Mouse (Mus musculus): ENCODE results near the gene Hist1h4k. TPM values are rescaled to one million over a fixed set of nuclear protein-coding genes. Genes with fewer than 3 reads are reported as not detected.

Gene Hist1h4k
- 29.0 and 72.0 TPM in 2 replicates for polyA plus RNA-seq (2012; rRNA removed)

DNA sequence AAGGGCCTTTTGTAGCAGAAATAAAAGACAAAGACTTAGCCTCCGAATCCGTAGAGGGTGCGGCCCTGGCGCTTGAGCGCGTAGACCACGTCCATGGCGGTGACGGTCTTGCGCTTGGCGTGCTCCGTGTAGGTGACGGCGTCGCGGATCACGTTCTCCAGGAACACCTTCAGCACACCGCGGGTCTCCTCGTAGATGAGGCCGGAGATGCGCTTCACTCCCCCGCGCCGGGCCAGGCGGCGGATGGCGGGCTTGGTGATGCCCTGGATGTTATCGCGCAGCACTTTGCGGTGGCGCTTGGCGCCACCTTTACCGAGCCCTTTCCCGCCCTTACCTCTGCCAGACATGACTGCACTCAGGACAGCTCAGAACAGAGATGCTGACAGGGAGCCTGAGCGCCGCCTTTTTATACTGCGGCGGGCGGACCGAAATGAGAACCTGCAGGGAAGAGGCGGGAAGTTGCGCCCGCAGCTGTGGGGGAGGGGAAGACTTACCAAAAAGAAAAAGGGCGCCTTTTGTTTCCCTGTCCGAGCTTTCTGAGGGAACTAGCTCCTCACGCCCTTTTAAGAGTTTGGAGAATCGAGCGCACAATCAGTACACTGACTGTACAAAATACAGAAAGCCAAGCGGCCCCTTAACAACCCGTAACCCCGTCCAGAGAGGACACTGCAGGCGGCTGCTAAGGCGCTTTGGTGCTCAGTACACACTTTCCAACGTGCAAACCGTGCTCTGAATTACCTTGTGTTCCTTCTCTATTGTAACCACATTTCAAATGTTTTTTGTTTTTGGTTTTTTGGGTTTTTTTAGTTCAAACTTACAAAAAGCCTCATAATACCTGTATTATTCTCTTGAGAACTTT lies at the start of gene Hist1h4k:
Gene Hist1h4k (minus strand): TSS at position 347 of the 859 bp plus-strand sequence.

DNA sequence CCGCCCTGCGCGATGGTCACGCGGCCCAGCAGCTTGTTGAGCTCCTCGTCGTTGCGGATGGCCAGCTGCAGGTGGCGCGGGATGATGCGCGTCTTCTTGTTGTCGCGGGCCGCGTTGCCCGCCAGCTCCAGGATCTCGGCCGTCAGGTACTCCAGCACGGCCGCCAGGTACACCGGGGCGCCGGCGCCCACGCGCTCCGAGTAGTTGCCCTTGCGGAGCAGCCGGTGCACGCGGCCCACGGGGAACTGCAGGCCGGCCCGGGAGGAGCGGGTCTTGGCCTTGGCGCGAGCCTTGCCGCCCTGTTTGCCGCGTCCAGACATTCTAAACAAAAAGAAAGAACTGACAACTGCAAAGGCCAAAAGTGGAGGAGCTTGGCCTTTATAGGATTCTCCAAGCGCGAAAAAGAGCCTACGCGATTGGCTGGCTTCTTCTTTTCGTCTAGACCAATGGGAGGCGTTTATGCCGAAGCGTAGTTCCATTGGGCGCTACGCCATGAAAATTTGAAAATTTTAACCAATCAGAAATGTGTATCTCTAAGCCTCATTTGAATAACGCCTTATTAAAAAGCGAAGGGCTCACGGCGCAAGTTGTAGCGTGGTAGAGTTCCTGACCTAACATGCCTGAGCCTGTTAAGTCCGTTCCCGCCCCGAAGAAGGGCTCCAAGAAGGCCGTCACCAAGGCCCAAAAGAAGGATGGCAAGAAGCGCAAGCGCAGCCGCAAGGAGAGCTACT lies 36.8 kb upstream of the Hist1h4k start, which contains the start of the genes Hist1h2an and Hist1h2bp:
Gene Hist1h2an (minus strand): TSS at position 320 of the 731 bp plus-strand sequence.
Gene Hist1h2bp (plus strand): TSS at position 563 of the 731 bp plus-strand sequence.

GRCm38 (mm10) chr13:21783255-21783617 lies 32.9 kb upstream of the Hist1h4k start, which contains the start of gene Hist1h3i:
Gene Hist1h3i (minus strand): TSS chr13:21783370.

GRCm38 (mm10) chr13:21779767-21780731 lies 29.7 kb upstream of the Hist1h4k start, which contains the start of gene Hist1h1b:
Gene Hist1h1b (minus strand): TSS chr13:21780625.

GRCm38 (mm10) chr13:21753524-21754285 lies 3.4 kb upstream of the Hist1h4k start, which contains the start of the genes Hist1h2ak and Hist1h2bn:
Gene Hist1h2ak (minus strand): TSS chr13:21753827.
Gene Hist1h2bn (plus strand): TSS chr13:21754123.

DNA sequence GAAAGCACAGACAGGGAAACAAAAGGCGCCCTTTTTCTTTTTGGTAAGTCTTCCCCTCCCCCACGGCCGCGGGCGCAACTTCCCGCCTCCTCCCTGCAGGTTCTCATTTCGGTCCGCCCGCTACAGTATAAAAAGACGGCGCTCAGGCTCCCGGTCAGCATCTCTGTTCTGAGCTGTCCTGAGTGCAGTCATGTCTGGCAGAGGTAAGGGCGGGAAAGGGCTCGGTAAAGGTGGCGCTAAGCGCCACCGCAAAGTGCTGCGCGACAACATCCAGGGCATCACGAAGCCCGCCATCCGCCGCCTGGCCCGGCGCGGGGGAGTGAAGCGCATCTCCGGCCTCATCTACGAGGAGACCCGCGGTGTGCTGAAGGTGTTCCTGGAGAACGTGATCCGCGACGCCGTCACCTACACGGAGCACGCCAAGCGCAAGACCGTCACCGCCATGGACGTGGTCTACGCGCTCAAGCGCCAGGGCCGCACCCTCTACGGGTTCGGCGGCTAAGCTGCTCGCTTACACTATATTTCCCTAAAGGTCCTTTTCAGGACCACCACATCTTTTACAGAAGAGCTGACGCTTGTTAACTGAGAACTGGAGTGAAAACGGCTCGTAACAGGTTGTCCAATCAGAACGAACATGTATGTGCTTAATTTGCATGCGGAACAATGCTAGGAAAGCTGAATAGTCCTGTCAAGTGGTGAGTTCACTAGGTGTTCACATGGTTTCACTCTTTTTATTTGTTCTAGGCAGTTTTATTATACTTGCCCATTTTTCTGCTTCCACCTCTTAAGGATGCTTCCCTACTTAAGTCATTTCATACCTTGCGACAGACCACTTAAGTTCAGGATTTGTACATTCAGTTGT lies 15.2 kb downstream of the Hist1h4k start, which contains the start of gene Hist1h4j:
Gene Hist1h4j (plus strand): TSS at position 159 of the 862 bp plus-strand sequence.

GRCm38 (mm10) chr13:21721757-21722372 lies 28.4 kb downstream of the Hist1h4k start, which contains the start of gene Hist1h2bm:
Gene Hist1h2bm (plus strand): TSS chr13:21722044.

GRCm38 (mm10) chr13:21717397-21718357 lies 32.6 kb downstream of the Hist1h4k start, which contains the start of gene Hist1h3h:
Gene Hist1h3h (plus strand): TSS chr13:21717659.

GRCm38 (mm10) chr13:21715864-21716539 lies 34.3 kb downstream of the Hist1h4k start, which contains the start of the genes Hist1h2bl and Hist1h2ai:
Gene Hist1h2bl (minus strand): TSS chr13:21716143.
Gene Hist1h2ai (plus strand): TSS chr13:21716422.

Other genes starting within 250 kb of the Hist1h4k start
- gene Gm11273, start 249.1 kb downstream of the Hist1h4k start, polyA plus RNA-seq (2012; rRNA removed) = 2.2 and 4.0 TPM in 2 replicates
- gene Zkscan8, start 219.4 kb downstream of the Hist1h4k start, polyA plus RNA-seq (2012; rRNA removed) = 6.1 and 13.8 TPM in 2 replicates
- not detected in 2 replicates for gene Olfr1366, start 207.7 kb downstream of the Hist1h4k start, polyA plus RNA-seq (2012; rRNA removed)
- gene Olfr1535, start 190.6 kb downstream of the Hist1h4k start, polyA plus RNA-seq (2012; rRNA removed) = not detected in 2 replicates
- gene Olfr1364, start 168.7 kb downstream of the Hist1h4k start, polyA plus RNA-seq (2012; rRNA removed) = not detected in 2 replicates
- not detected in 2 replicates for gene Olfr1362, start 136.5 kb downstream of the Hist1h4k start, polyA plus RNA-seq (2012; rRNA removed)
- gene Olfr11, start 108.0 kb downstream of the Hist1h4k start, polyA plus RNA-seq (2012; rRNA removed) = 0.01 TPM in 1 of 2 replicates, not detected in the other
- not detected in 2 replicates for gene Olfr1361, start 87.1 kb downstream of the Hist1h4k start, polyA plus RNA-seq (2012; rRNA removed)
- gene Olfr1360, start 73.1 kb downstream of the Hist1h4k start, polyA plus RNA-seq (2012; rRNA removed) = not detected in 2 replicates
- not detected in 2 replicates for gene Olfr1359, start 52.4 kb downstream of the Hist1h4k start, polyA plus RNA-seq (2012; rRNA removed)
- gene Hist1h2bl, start 34.4 kb downstream of the Hist1h4k start, polyA plus RNA-seq (2012; rRNA removed) = 18.0 and 18.2 TPM in 2 replicates
- gene Hist1h2ai, start 34.1 kb downstream of the Hist1h4k start, polyA plus RNA-seq (2012; rRNA removed) = 15.1 and 39.4 TPM in 2 replicates
- 39.3 and 62.8 TPM in 2 replicates for gene Hist1h3h, start 32.8 kb downstream of the Hist1h4k start, polyA plus RNA-seq (2012; rRNA removed)
- gene Hist1h2bm, start 28.5 kb downstream of the Hist1h4k start, polyA plus RNA-seq (2012; rRNA removed) = 9.2 and 22.6 TPM in 2 replicates
- 11.9 and 16.4 TPM in 2 replicates for gene Hist1h4j, start 15.4 kb downstream of the Hist1h4k start, polyA plus RNA-seq (2012; rRNA removed)
- gene Hist1h2ak, start 3.3 kb upstream of the Hist1h4k start, polyA plus RNA-seq (2012; rRNA removed) = 32.6 and 49.5 TPM in 2 replicates
- 14.7 and 18.0 TPM in 2 replicates for gene Hist1h2bn, start 3.6 kb upstream of the Hist1h4k start, polyA plus RNA-seq (2012; rRNA removed)
- 8.9 and 15.5 TPM in 2 replicates for gene Hist1h1b, start 30.1 kb upstream of the Hist1h4k start, polyA plus RNA-seq (2012; rRNA removed)
- 45.2 and 84.3 TPM in 2 replicates for gene Hist1h3i, start 32.9 kb upstream of the Hist1h4k start, polyA plus RNA-seq (2012; rRNA removed)
- 11.9 and 22.1 TPM in 2 replicates for gene Hist1h2an, start 36.7 kb upstream of the Hist1h4k start, polyA plus RNA-seq (2012; rRNA removed)
- 1.1 and 3.4 TPM in 2 replicates for gene Hist1h2bp, start 37.0 kb upstream of the Hist1h4k start, polyA plus RNA-seq (2012; rRNA removed)
- 18.6 and 19.5 TPM in 2 replicates for gene Hist1h2bq, start 59.7 kb upstream of the Hist1h4k start, polyA plus RNA-seq (2012; rRNA removed)
- gene Hist1h2ao, start 60.0 kb upstream of the Hist1h4k start, polyA plus RNA-seq (2012; rRNA removed) = 1.2 TPM in 1 of 2 replicates, not detected in the other
- 38.4 TPM in 1 of 2 replicates, not detected in the other for gene Hist1h4m, start 61.2 kb upstream of the Hist1h4k start, polyA plus RNA-seq (2012; rRNA removed)
- gene Hist1h4n, start 81.7 kb upstream of the Hist1h4k start, polyA plus RNA-seq (2012; rRNA removed) = 25.3 and 35.4 TPM in 2 replicates
- 59.8 and 81.8 TPM in 2 replicates for gene Hist1h2ap, start 83.0 kb upstream of the Hist1h4k start, polyA plus RNA-seq (2012; rRNA removed)
- 8.4 and 17.0 TPM in 2 replicates for gene Hist1h2br, start 83.2 kb upstream of the Hist1h4k start, polyA plus RNA-seq (2012; rRNA removed)
- 13.1 and 19.9 TPM in 2 replicates for gene Zfp184, start 194.6 kb upstream of the Hist1h4k start, polyA plus RNA-seq (2012; rRNA removed)
- 0.04 TPM in 1 of 2 replicates, not detected in the other for gene Pom121l2, start 230.7 kb upstream of the Hist1h4k start, polyA plus RNA-seq (2012; rRNA removed)